Mouse (Mus musculus): ENCODE data around the gene Timeless. TPM values are rescaled to one million over a fixed set of nuclear protein-coding genes. Genes with fewer than 3 reads are reported as not detected.
A peak's percentile ranks its signal among the peaks of the same experiment; 100 is the strongest.

Timeless gene
- total and polyA plus RNA-seq, 3 experiments, result 28.1 to 61.4 (median 46.7) TPM

GRCm38 (mm10) chr10:128232420-128232985, 638 bp downstream of the Timeless start:
- Histone ChIP-seq H3K27me3 (ENCODE audit: insufficient read depth, low read length) (no peaks in the 10 kb centered on the region), H3K4me3 (ENCODE audit: low read depth, low read length) (peak overlapping the region; percentile 78), H3K9me3 (replicated peaks) (no peaks in the 10 kb centered on the region), H3K4me1 (ENCODE audit: insufficient read depth, low read depth, low read length) (peaks cover 52% of the 10 kb centered on the region), H3K36me3 (replicated peaks) (peaks cover 31% of the 10 kb centered on the region)
- peak; percentile 30; the same call in 1 of the 2 replicates for ATAC-seq (ENCODE audit: extremely low read depth, insufficient number of reproducible peaks, low FRiP score, poor library complexity, severe bottlenecking)
- TF ChIP-seq CTCF (IDR thresholded peaks at IDR 0.05; ENCODE audit: low read depth, low read length) (peak; percentile 35; the same call in 1 of the 2 replicates), TAL1 (conservative IDR thresholded peaks at IDR 0.05; ENCODE audit: low read depth, low read length) (no peak), POLR2AphosphoS5 (IDR thresholded peaks at IDR 0.05; ENCODE audit: insufficient replicate concordance, low read depth, low read length) (0 out of 2 replicates have a peak, but pooled peaks have one; percentile 35)
- DNase-seq (ENCODE audit: low spot score), result peak; percentile 46

- DNase-seq (ENCODE audit: low spot score) (no peak), ATAC-seq (ENCODE audit: extremely low read depth, insufficient number of reproducible peaks, low FRiP score, poor library complexity, severe bottlenecking) (no peak)
- peaks cover 31% of the 10 kb centered on the region for H3K4me1 ChIP-seq (ENCODE audit: insufficient read depth, low read depth, low read length)
- peaks cover 63% of the 10 kb centered on the region for H3K36me3 ChIP-seq (replicated peaks)
- TF ChIP-seq GATA2 (IDR thresholded peaks at IDR 0.05; ENCODE audit: borderline replicate concordance, low read depth, low read length), result no peak
- no peak for TF ChIP-seq TAL1 (conservative IDR thresholded peaks at IDR 0.05; ENCODE audit: low read depth, low read length)
- no peak for TF ChIP-seq POLR2AphosphoS5 (IDR thresholded peaks at IDR 0.05; ENCODE audit: insufficient replicate concordance, low read depth, low read length)
- TF ChIP-seq CTCF (IDR thresholded peaks at IDR 0.05; ENCODE audit: low read depth, low read length), result no peak
- no peak for TF ChIP-seq GATA1 (IDR thresholded peaks at IDR 0.05; ENCODE audit: borderline replicate concordance, low read length)
- H3K27me3 ChIP-seq (ENCODE audit: insufficient read depth, low read length), result no peaks in the 10 kb centered on the region
- no peaks in the 10 kb centered on the region for H3K9me3 ChIP-seq (replicated peaks)
- no peak overlapping the region for H3K4me3 ChIP-seq (ENCODE audit: low read depth, low read length)
These were observed 4.5 kb downstream of the Timeless start for GRCm38 (mm10) chr10:128236321-128236720.

- Histone ChIP-seq H3K9me3 (replicated peaks) (no peaks in the 10 kb centered on the region), H3K4me1 (ENCODE audit: insufficient read depth, low read depth, low read length) (peaks cover 28% of the 10 kb centered on the region), H3K27me3 (ENCODE audit: insufficient read depth, low read length) (no peaks in the 10 kb centered on the region), H3K36me3 (replicated peaks) (peaks cover 79% of the 10 kb centered on the region), H3K4me3 (ENCODE audit: low read depth, low read length) (no peak overlapping the region)
- no peak for ATAC-seq (ENCODE audit: extremely low read depth, insufficient number of reproducible peaks, low FRiP score, poor library complexity, severe bottlenecking)
- no peak for DNase-seq (ENCODE audit: low spot score)
- TF ChIP-seq GATA1 (IDR thresholded peaks at IDR 0.05; ENCODE audit: borderline replicate concordance, low read length) (no peak), POLR2AphosphoS5 (IDR thresholded peaks at IDR 0.05; ENCODE audit: insufficient replicate concordance, low read depth, low read length) (no peak), TAL1 (conservative IDR thresholded peaks at IDR 0.05; ENCODE audit: low read depth, low read length) (no peak), CTCF (IDR thresholded peaks at IDR 0.05; ENCODE audit: low read depth, low read length) (no peak), GATA2 (IDR thresholded peaks at IDR 0.05; ENCODE audit: borderline replicate concordance, low read depth, low read length) (no peak)
These were observed 6.1 kb downstream of the Timeless start for GRCm38 (mm10) chr10:128237807-128238480.

- TF ChIP-seq POLR2AphosphoS5 (IDR thresholded peaks at IDR 0.05; ENCODE audit: insufficient replicate concordance, low read depth, low read length), result no peak
- TF ChIP-seq CTCF (IDR thresholded peaks at IDR 0.05; ENCODE audit: low read depth, low read length), result no peak
- no peak for TF ChIP-seq TAL1 (conservative IDR thresholded peaks at IDR 0.05; ENCODE audit: low read depth, low read length)
- TF ChIP-seq GATA2 (IDR thresholded peaks at IDR 0.05; ENCODE audit: borderline replicate concordance, low read depth, low read length), result no peak
- no peak for TF ChIP-seq GATA1 (IDR thresholded peaks at IDR 0.05; ENCODE audit: borderline replicate concordance, low read length)
- Histone ChIP-seq H3K9me3 (replicated peaks) (no peaks in the 10 kb centered on the region), H3K27me3 (ENCODE audit: insufficient read depth, low read length) (no peaks in the 10 kb centered on the region), H3K4me1 (ENCODE audit: insufficient read depth, low read depth, low read length) (peaks cover 21% of the 10 kb centered on the region), H3K4me3 (ENCODE audit: low read depth, low read length) (no peak overlapping the region), H3K36me3 (replicated peaks) (peaks cover 85% of the 10 kb centered on the region)
- DNase-seq (ENCODE audit: low spot score) (no peak), ATAC-seq (ENCODE audit: extremely low read depth, insufficient number of reproducible peaks, low FRiP score, poor library complexity, severe bottlenecking) (no peak)
These were observed 7.3 kb downstream of the Timeless start for GRCm38 (mm10) chr10:128239140-128239539.

- Histone ChIP-seq H3K4me3 (ENCODE audit: low read depth, low read length) (no peak overlapping the region), H3K9me3 (replicated peaks) (no peaks in the 10 kb centered on the region), H3K27me3 (ENCODE audit: insufficient read depth, low read length) (no peaks in the 10 kb centered on the region), H3K36me3 (replicated peaks) (peaks cover 86% of the 10 kb centered on the region), H3K4me1 (ENCODE audit: insufficient read depth, low read depth, low read length) (peaks cover 15% of the 10 kb centered on the region)
- no peak for DNase-seq (ENCODE audit: low spot score)
- no peak for TF ChIP-seq POLR2AphosphoS5 (IDR thresholded peaks at IDR 0.05; ENCODE audit: insufficient replicate concordance, low read depth, low read length)
- no peak for TF ChIP-seq TAL1 (conservative IDR thresholded peaks at IDR 0.05; ENCODE audit: low read depth, low read length)
- no peak for TF ChIP-seq GATA2 (IDR thresholded peaks at IDR 0.05; ENCODE audit: borderline replicate concordance, low read depth, low read length)
- TF ChIP-seq CTCF (IDR thresholded peaks at IDR 0.05; ENCODE audit: low read depth, low read length), result no peak
- no peak for TF ChIP-seq GATA1 (IDR thresholded peaks at IDR 0.05; ENCODE audit: borderline replicate concordance, low read length)
- ATAC-seq (ENCODE audit: extremely low read depth, insufficient number of reproducible peaks, low FRiP score, poor library complexity, severe bottlenecking), result no peak
These were observed 8.3 kb downstream of the Timeless start for GRCm38 (mm10) chr10:128240131-128240530.

- Histone ChIP-seq H3K4me3 (ENCODE audit: low read depth, low read length) (no peak overlapping the region), H3K36me3 (replicated peaks) (peaks cover 97% of the 10 kb centered on the region), H3K4me1 (ENCODE audit: insufficient read depth, low read depth, low read length) (peaks cover 2% of the 10 kb centered on the region; the same call in 1 of the 2 replicates), H3K9me3 (replicated peaks) (no peaks in the 10 kb centered on the region), H3K27me3 (ENCODE audit: insufficient read depth, low read length) (no peaks in the 10 kb centered on the region)
- TF ChIP-seq CTCF (IDR thresholded peaks at IDR 0.05; ENCODE audit: low read depth, low read length) (no peak), GATA2 (IDR thresholded peaks at IDR 0.05; ENCODE audit: borderline replicate concordance, low read depth, low read length) (no peak), POLR2AphosphoS5 (IDR thresholded peaks at IDR 0.05; ENCODE audit: insufficient replicate concordance, low read depth, low read length) (no peak), TAL1 (conservative IDR thresholded peaks at IDR 0.05; ENCODE audit: low read depth, low read length) (no peak), GATA1 (IDR thresholded peaks at IDR 0.05; ENCODE audit: borderline replicate concordance, low read length) (no peak)
- DNase-seq (ENCODE audit: low spot score) (no peak), ATAC-seq (ENCODE audit: extremely low read depth, insufficient number of reproducible peaks, low FRiP score, poor library complexity, severe bottlenecking) (no peak)
These were observed 11.4 kb downstream of the Timeless start for GRCm38 (mm10) chr10:128243252-128243651.
